Mouse (Mus musculus) cerebellum, postnatal 10 days (tissue): ENCODE measurements at regions not wholly inside any gene's neighbourhood (a gene's known extent, or its start where the extent isn't known, plus 50 kb on each side); places are given as distances from the start of the nearest gene placed in this dataset.

ENCODE experiments used
- DNase-seq, 2 experiments: peaks; one replicate each; pipeline ENCODE4 v3.0.0; 2021; ENCODE audit warnings: mixed read lengths in 2 of 2

DNA sequence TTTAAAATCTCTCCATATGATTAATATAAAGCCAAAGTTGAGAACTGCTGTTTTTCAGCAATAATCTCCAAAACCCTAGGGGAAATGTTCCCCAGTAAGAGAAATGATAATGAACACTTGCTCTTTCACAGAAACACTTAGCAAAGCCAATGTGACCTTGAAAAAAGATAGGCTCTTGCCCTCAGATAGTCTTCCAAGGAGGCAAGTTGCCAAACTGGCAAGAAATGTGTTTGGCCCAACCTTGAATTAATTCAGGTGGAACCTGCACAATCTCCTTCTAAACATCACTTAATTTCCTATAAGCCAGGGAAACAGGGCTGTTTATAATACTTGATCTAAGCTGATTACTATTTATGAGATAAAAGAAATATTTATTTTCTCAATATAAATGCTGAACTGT is 244.0 kb upstream of the Gnaz start:
- peak; percentile 70 to 71 for DNase-seq

DNA sequence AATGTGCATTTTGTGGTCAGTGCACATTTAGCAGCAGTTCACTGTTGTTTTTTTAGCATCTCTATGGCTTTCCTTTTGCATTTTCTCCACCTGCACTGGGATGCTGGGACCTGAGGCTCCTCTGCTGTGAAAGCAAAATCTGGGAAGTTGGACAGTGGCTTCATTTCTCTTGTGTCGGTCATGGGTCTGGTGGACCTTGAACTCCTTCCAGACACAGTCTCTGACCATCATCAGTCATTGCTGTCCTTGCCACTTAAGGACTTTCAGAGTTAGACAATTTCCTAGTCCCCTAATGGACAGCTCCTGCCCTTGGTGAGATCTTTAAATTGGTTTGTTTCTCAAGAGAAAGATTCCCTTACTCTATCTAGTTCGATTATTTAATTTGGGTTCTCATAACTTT is 217.5 kb upstream of the Gnaz start:
- DNase-seq = no peak

DNA sequence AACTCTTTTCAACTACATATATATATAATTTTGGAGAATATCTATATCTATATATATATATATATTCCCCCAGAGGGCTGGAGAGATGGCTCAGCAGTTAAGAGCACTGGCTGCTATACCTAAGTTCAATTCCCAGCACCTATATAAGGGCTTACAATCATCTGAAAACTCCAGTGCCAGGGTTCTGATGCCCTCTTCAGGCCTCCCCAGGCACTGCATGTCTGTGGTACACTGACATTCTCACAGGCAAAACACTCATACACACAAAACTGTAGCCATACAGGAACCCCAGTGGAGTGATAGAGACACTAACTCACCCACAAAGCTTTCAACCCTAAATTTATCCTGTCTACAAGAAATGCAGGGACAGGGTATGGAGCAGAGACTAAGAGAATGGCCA is 216.1 kb upstream of the Gnaz start:
- no peak for DNase-seq

DNA sequence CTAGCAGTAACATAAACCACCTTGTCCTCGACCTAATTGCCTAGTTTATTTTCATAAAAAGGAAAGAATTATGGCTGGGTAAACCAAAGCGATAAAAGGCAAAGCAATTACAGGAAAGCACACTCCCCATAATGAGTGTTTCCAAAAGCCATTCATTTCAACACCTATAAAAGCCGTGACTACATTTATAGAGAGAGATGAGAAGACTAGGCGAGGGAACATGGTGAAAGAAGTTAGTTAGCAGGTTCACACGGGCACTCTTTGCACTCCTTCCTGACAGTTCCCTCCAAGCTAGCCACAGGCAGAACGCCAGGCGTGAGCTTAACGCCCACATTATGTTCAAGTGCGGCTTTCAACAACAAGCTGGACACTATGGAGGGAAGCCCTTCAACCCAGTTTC is 206.2 kb upstream of the Gnaz start:
- DNase-seq = no peak

DNA sequence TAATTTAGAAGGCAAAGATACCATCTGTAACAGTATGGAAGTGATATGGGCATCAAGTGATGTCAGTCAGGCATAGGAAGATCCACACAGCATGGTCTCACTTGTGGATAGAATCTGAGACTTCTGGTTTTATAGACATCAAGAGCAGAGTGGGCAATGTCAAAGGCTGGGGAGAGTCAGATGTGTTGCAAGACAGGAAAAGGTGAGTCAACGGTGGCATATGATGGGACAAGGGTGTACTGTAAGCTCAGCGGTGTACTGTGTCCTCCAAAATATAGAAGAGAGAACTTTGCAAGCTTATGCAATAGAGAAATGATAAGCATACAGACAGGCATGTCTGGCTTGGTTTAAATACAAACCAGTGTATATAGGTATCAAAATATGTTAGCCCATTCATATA is 177.7 kb upstream of the Gnaz start:
- no peak for DNase-seq

DNA sequence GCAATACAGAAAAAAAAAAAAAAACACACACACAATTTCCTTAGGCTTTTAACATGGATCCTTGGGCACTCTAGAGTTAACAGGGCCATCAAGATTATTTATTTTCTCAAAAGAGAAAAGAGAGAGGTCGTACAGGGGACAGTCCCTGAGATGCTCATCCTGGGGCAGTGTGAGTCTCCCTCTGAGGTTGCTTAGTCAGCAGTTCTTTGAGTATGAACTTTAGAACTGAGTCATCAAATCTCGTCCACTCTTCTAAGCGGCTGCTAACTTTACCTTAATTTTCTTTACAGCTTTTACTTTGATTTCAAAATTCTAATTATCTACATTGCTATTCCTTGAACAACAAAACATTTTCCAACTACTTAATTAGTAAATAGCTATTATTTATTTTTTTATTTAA is 177.0 kb upstream of the Gnaz start:
- DNase-seq = no peak

DNA sequence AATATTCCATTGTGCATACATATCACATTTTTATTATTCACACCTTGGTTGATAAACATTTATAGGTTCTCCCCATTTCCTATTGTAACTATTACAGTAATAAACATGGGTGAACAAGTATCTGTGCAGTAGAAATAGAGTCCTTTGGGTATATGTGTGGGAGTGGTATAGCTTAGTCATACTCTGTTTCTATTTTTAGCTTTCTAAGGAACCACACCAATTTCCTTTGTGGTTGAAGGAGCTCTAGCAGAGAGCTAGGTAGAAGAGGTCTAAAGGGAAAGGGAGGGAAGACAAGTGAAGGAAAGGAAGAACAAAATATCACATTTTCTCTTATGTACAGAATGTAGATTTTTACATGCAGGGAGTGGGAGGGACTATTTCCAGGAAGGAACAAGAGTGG is 143.6 kb upstream of the Gnaz start:
- DNase-seq = no peak

DNA sequence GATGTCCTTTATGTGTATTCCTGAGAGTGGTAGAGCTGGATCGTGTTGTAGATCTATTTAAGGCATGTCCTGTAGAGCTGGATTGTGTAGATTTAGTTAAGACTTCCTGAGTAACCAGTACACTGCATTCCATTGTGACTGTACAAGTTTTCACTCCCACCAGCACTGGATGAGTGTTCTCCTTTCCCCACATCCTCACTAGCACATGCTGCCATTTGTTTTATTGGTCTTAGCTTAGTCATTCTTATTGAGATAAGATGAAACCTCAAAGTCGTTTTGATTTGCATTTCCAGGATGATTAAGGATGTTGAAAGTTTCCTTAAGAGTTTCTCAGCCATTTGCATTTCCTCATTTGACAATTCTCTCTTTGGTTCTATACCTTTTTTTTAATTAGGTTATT is 132.6 kb upstream of the Gnaz start:
- DNase-seq = no peak

DNA sequence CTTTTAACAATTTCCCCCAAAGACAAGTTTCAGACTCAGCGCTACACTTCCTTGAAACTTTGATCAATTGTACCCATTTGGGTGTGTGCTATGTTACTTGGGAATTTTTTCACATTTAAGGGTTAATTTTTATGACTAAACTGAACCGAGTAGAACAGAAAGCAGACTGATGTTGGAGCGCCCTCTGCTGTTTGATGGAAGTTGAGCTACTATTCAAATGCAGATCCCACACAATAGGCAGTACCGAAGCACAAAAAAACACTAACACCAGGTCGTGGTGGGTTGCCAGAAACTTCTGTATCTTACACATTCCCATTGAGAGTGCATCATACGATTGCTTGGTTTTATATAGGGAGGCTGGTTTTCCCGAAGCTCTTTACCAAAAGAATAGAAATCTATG is 118.6 kb upstream of the Gnaz start:
- peak; percentile 86 to 91 for DNase-seq

DNA sequence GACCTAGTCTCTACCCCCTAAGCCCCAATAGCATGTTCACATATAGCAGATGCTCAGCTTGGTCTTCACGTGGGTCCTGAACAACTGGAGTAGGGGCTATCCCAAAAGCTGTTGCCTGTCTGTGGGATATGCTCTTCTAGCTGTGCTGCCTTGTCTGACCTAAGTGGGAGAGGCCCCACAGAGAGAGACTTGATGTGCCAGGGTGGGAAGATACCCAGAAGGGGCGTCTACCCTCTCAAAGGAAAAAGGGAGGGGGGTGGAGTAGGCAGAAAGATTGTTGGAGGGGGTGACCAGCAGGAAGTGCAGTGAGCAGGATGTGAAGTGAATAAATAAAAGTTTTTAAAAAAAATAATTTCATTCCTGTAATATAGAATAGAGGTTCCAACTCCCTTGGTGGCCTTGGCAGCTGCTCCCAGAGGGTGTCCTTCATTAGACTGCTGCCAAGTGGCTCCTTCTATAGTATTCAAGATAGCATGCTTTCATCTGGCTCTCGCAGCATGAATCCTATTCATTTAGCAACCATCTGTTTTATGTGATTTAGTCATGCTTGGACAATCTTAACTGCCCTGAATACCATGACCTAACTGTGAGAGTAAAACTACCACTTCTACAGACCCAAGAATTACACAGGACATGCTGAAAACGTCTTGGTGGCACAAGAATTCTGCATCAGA is 111.8 kb upstream of the Gnaz start:
- peak; percentile 70 to 80 for DNase-seq
